Mouse (Mus musculus) right cerebral cortex, postnatal 36 days (tissue): ENCODE results near the gene Timm13.

Source experiments
- DNase-seq, 2 experiments: peaks; one replicate each; pipeline ENCODE4 v3.0.0; 2022; ENCODE audit warnings: low spot score in 2 of 2, mixed read lengths in 1 of 2

Timm13 gene

GRCm38 (mm10) chr10:80862305-80862704 lies 38.5 kb downstream of the Timm13 start:
- DNase-seq: no peak

- no peak for DNase-seq
Observed at GRCm38 (mm10) chr10:80858350-80858935, 42.3 kb downstream of the Timm13 start.

GRCm38 (mm10) chr10:80857848-80858247 lies 42.9 kb downstream of the Timm13 start:
- no peak for DNase-seq

- DNase-seq: no peak
Observed at GRCm38 (mm10) chr10:80857386-80857785, 43.4 kb downstream of the Timm13 start.

GRCm38 (mm10) chr10:80856908-80857307 lies 43.9 kb downstream of the Timm13 start:
- DNase-seq: no peak

- no peak for DNase-seq
Observed at GRCm38 (mm10) chr10:80856267-80856666, 44.5 kb downstream of the Timm13 start.

GRCm38 (mm10) chr10:80855749-80856073 lies 45.1 kb downstream of the Timm13 start:
- no peak for DNase-seq

- peak; percentile 90 to 94 for DNase-seq
Observed at GRCm38 (mm10) chr10:80854913-80855748, 45.6 kb downstream of the Timm13 start, which contains the start of the genes Lsm7 and Sppl2b. Gene Lsm7, minus strand, starts transcription at chr10:80855209. Gene Sppl2b, plus strand, starts transcription at chr10:80855275.
